Mouse (Mus musculus): ENCODE measurements at regions not wholly inside any gene's neighbourhood (a gene's known extent, or its start where the extent isn't known, plus 50 kb on each side); places are given as distances from the start of the nearest gene placed in this dataset.

- H3K36me3 ChIP-seq (ENCODE audit: control insufficient read depth, insufficient read depth) = no peaks in the 10 kb centered on the region
- TF ChIP-seq USF1 (IDR thresholded peaks at IDR 0.05; ENCODE audit: low read depth) (no peak), MAX (IDR thresholded peaks at IDR 0.05) (no peak), CTCF (IDR thresholded peaks at IDR 0.05; ENCODE audit: control insufficient read depth, insufficient read depth, insufficient read length) (no peak), MYOG (IDR thresholded peaks at IDR 0.05; ENCODE audit: control insufficient read depth, extremely low read depth, insufficient read length) (no peak), FOSL1 (IDR thresholded peaks at IDR 0.05; ENCODE audit: insufficient read depth, low read length, poor library complexity, severe bottlenecking) (no peak), MYOD1 (IDR thresholded peaks at IDR 0.05; ENCODE audit: control insufficient read depth, insufficient read length, low read depth) (no peak), CEBPB (IDR thresholded peaks at IDR 0.05; ENCODE audit: low read depth) (no peak)
- H3ac ChIP-seq (ENCODE audit: control insufficient read depth, insufficient read length, low read depth) = no peak overlapping the region
- H3K27me3 ChIP-seq (ENCODE audit: control insufficient read depth, insufficient read depth, insufficient read length) = peaks cover 6% of the 10 kb centered on the region
- H3K79me3 ChIP-seq (ENCODE audit: low read depth) = no peaks in the 10 kb centered on the region
- H3K4me3 ChIP-seq (ENCODE audit: insufficient read depth, poor library complexity, severe bottlenecking) = no peak overlapping the region
- no peaks in the 10 kb centered on the region for H3K79me2 ChIP-seq (ENCODE audit: control insufficient read depth, insufficient read depth)
Measured at GRCm38 (mm10) chr4:47534959-47535358, 60.5 kb downstream of the Sec61b start.

DNA sequence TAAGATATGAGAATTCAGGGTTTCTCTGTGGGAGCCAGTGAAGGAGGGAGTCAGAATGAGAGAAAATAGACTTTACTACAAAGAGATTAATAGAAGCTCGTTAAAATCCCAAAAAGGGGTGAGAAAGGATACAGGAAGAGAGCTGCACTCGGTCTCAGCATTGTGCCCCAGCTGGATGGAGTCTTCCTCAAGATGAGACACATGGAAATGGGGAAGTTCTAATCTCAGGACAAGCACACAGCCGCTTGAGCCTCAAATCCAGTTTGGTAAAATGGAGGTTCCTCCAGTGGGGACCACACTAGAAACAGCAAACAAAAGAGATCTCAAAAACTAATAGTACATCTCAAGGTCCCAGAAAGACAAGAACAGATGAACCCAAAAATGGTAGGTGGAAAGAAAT, 93.2 kb downstream of the Sec61b start:
- no peak overlapping the region for H3K4me3 ChIP-seq (ENCODE audit: insufficient read depth, poor library complexity, severe bottlenecking)
- no peak for TF ChIP-seq MYOG (IDR thresholded peaks at IDR 0.05; ENCODE audit: control insufficient read depth, extremely low read depth, insufficient read length)
- no peak for TF ChIP-seq FOSL1 (IDR thresholded peaks at IDR 0.05; ENCODE audit: insufficient read depth, low read length, poor library complexity, severe bottlenecking)
- TF ChIP-seq CTCF (IDR thresholded peaks at IDR 0.05; ENCODE audit: control insufficient read depth, insufficient read depth, insufficient read length) = no peak
- TF ChIP-seq CEBPB (IDR thresholded peaks at IDR 0.05; ENCODE audit: low read depth) = no peak
- no peak for TF ChIP-seq MYOD1 (IDR thresholded peaks at IDR 0.05; ENCODE audit: control insufficient read depth, insufficient read length, low read depth)
- no peak for TF ChIP-seq MAX (IDR thresholded peaks at IDR 0.05)
- TF ChIP-seq USF1 (IDR thresholded peaks at IDR 0.05; ENCODE audit: low read depth) = no peak
- H3K79me2 ChIP-seq (ENCODE audit: control insufficient read depth, insufficient read depth) = no peaks in the 10 kb centered on the region
- peaks cover 4% of the 10 kb centered on the region for H3K27me3 ChIP-seq (ENCODE audit: control insufficient read depth, insufficient read depth, insufficient read length)
- no peaks in the 10 kb centered on the region for H3K36me3 ChIP-seq (ENCODE audit: control insufficient read depth, insufficient read depth)
- no peak overlapping the region for H3ac ChIP-seq (ENCODE audit: control insufficient read depth, insufficient read length, low read depth)
- H3K79me3 ChIP-seq (ENCODE audit: low read depth) = no peaks in the 10 kb centered on the region

DNA sequence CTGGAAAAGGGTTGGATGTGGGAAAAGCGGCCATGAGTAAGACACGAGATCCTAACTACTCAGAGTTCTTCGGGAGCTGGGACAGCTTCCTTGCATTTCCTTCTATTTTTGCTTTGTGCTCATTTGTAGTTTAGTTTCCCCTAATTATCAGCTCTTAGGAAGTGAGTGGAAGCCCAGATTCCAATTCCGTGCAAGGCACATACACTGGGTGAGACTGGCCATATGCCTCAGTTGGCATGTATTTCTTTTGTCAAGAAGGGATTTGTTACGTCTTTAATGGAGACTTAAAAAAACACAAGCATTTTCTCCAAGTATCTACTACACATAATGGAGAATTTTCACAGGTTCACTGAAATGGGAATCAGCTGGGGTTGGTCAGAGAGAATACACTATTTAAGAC, 96.4 kb downstream of the Sec61b start:
- no peak overlapping the region for H3ac ChIP-seq (ENCODE audit: control insufficient read depth, insufficient read length, low read depth)
- H3K79me3 ChIP-seq (ENCODE audit: low read depth) = no peaks in the 10 kb centered on the region
- no peak overlapping the region for H3K4me3 ChIP-seq (ENCODE audit: insufficient read depth, poor library complexity, severe bottlenecking)
- no peaks in the 10 kb centered on the region for H3K36me3 ChIP-seq (ENCODE audit: control insufficient read depth, insufficient read depth)
- no peak for TF ChIP-seq MAX (IDR thresholded peaks at IDR 0.05)
- no peak for TF ChIP-seq FOSL1 (IDR thresholded peaks at IDR 0.05; ENCODE audit: insufficient read depth, low read length, poor library complexity, severe bottlenecking)
- no peak for TF ChIP-seq CTCF (IDR thresholded peaks at IDR 0.05; ENCODE audit: control insufficient read depth, insufficient read depth, insufficient read length)
- TF ChIP-seq CEBPB (IDR thresholded peaks at IDR 0.05; ENCODE audit: low read depth) = no peak
- no peak for TF ChIP-seq USF1 (IDR thresholded peaks at IDR 0.05; ENCODE audit: low read depth)
- TF ChIP-seq MYOG (IDR thresholded peaks at IDR 0.05; ENCODE audit: control insufficient read depth, extremely low read depth, insufficient read length) = no peak
- TF ChIP-seq MYOD1 (IDR thresholded peaks at IDR 0.05; ENCODE audit: control insufficient read depth, insufficient read length, low read depth) = no peak
- peaks cover 5% of the 10 kb centered on the region for H3K27me3 ChIP-seq (ENCODE audit: control insufficient read depth, insufficient read depth, insufficient read length)
- no peaks in the 10 kb centered on the region for H3K79me2 ChIP-seq (ENCODE audit: control insufficient read depth, insufficient read depth)

DNA sequence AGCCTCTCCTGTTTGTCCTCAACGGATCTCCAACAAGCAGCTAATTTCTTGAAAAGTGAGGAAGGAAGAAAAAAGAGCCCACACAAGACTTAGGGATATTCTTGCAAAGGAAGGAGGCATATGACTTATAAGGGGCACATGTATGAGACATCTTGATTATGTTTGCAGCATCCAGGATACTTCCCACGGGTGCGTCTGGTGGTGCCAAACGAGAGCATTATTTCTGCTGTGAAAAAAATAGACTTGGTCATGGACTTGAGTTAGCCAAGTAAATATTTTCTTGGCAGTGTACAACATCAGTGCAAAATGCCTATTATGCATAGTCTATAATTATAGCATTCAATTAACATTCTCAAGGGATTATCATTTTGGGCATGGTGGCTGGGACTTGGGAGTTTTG, 101.6 kb downstream of the Sec61b start:
- Histone ChIP-seq H3K36me3 (ENCODE audit: control insufficient read depth, insufficient read depth) (no peaks in the 10 kb centered on the region), H3K79me2 (ENCODE audit: control insufficient read depth, insufficient read depth) (no peaks in the 10 kb centered on the region), H3K27me3 (ENCODE audit: control insufficient read depth, insufficient read depth, insufficient read length) (peaks cover 5% of the 10 kb centered on the region), H3K79me3 (ENCODE audit: low read depth) (no peaks in the 10 kb centered on the region), H3ac (ENCODE audit: control insufficient read depth, insufficient read length, low read depth) (no peak overlapping the region), H3K4me3 (ENCODE audit: insufficient read depth, poor library complexity, severe bottlenecking) (no peak overlapping the region)
- no peak for TF ChIP-seq MYOD1 (IDR thresholded peaks at IDR 0.05; ENCODE audit: control insufficient read depth, insufficient read length, low read depth)
- no peak for TF ChIP-seq MYOG (IDR thresholded peaks at IDR 0.05; ENCODE audit: control insufficient read depth, extremely low read depth, insufficient read length)
- no peak for TF ChIP-seq CEBPB (IDR thresholded peaks at IDR 0.05; ENCODE audit: low read depth)
- TF ChIP-seq MAX (IDR thresholded peaks at IDR 0.05) = no peak
- no peak for TF ChIP-seq FOSL1 (IDR thresholded peaks at IDR 0.05; ENCODE audit: insufficient read depth, low read length, poor library complexity, severe bottlenecking)
- TF ChIP-seq USF1 (IDR thresholded peaks at IDR 0.05; ENCODE audit: low read depth) = no peak
- TF ChIP-seq CTCF (IDR thresholded peaks at IDR 0.05; ENCODE audit: control insufficient read depth, insufficient read depth, insufficient read length) = no peak

DNA sequence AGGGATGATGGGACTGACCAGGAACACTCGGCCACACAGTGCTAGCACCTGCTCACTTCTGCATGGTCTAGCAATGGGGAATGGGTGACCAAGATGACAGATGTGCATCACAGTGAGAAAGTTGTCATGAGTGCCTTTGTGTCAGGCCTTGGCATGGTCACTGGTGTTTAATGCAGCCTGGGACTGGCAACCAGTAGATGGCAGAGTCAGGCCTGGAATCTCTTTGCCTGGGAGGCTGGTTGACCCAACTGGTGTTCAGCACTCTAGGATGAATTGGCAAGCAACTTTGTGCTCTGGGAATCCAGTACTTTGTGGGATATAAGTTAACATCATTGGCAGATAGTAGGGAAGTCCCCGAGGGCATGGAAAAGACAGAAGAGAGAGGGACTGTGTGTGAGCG, 103.0 kb downstream of the Sec61b start:
- Histone ChIP-seq H3ac (ENCODE audit: control insufficient read depth, insufficient read length, low read depth) (no peak overlapping the region), H3K79me2 (ENCODE audit: control insufficient read depth, insufficient read depth) (no peaks in the 10 kb centered on the region), H3K36me3 (ENCODE audit: control insufficient read depth, insufficient read depth) (no peaks in the 10 kb centered on the region), H3K4me3 (ENCODE audit: insufficient read depth, poor library complexity, severe bottlenecking) (no peak overlapping the region), H3K27me3 (ENCODE audit: control insufficient read depth, insufficient read depth, insufficient read length) (peaks cover 5% of the 10 kb centered on the region), H3K79me3 (ENCODE audit: low read depth) (no peaks in the 10 kb centered on the region)
- TF ChIP-seq USF1 (IDR thresholded peaks at IDR 0.05; ENCODE audit: low read depth) (no peak), CTCF (IDR thresholded peaks at IDR 0.05; ENCODE audit: control insufficient read depth, insufficient read depth, insufficient read length) (peak; percentile 17)

- no peaks in the 10 kb centered on the region for H3K79me3 ChIP-seq (ENCODE audit: low read depth)
- H3K36me3 ChIP-seq (ENCODE audit: control insufficient read depth, insufficient read depth) = no peaks in the 10 kb centered on the region
- H3K27me3 ChIP-seq (ENCODE audit: control insufficient read depth, insufficient read depth, insufficient read length) = no peaks in the 10 kb centered on the region
- no peak overlapping the region for H3K4me3 ChIP-seq (ENCODE audit: insufficient read depth, poor library complexity, severe bottlenecking)
- H3K79me2 ChIP-seq (ENCODE audit: control insufficient read depth, insufficient read depth) = no peaks in the 10 kb centered on the region
- H3ac ChIP-seq (ENCODE audit: control insufficient read depth, insufficient read length, low read depth) = no peak overlapping the region
- no peak for TF ChIP-seq FOSL1 (IDR thresholded peaks at IDR 0.05; ENCODE audit: insufficient read depth, low read length, poor library complexity, severe bottlenecking)
- TF ChIP-seq CEBPB (IDR thresholded peaks at IDR 0.05; ENCODE audit: low read depth) = no peak
- TF ChIP-seq CTCF (IDR thresholded peaks at IDR 0.05; ENCODE audit: control insufficient read depth, insufficient read depth, insufficient read length) = no peak
- TF ChIP-seq MYOD1 (IDR thresholded peaks at IDR 0.05; ENCODE audit: control insufficient read depth, insufficient read length, low read depth) = no peak
- TF ChIP-seq USF1 (IDR thresholded peaks at IDR 0.05; ENCODE audit: low read depth) = no peak
- no peak for TF ChIP-seq MAX (IDR thresholded peaks at IDR 0.05)
- no peak for TF ChIP-seq MYOG (IDR thresholded peaks at IDR 0.05; ENCODE audit: control insufficient read depth, extremely low read depth, insufficient read length)
Measured at GRCm38 (mm10) chr4:47578637-47579036, 104.2 kb downstream of the Sec61b start.
